Mouse (Mus musculus) monocyte, adult 2 months (primary cell): ENCODE data around the gene Mtmr11.
A peak's percentile ranks its signal among the peaks of the same experiment; 100 is the strongest.
"Not testable (repeated sequence)": the region's sequence is repeated elsewhere in the genome, so short reads cannot be mapped to it uniquely, and the experiment has no call there.

Source experiments
- DNase-seq, 2 experiments: peaks; one replicate each; pipeline ENCODE4 v3.0.0; 2022; ENCODE audit warnings: low spot score in 2 of 2, low read depth in 1 of 2

Gene Mtmr11

GRCm38 (mm10) chr3:96199731-96200130 is 37.9 kb downstream of the Mtmr11 start:
- no peak for DNase-seq

DNA sequence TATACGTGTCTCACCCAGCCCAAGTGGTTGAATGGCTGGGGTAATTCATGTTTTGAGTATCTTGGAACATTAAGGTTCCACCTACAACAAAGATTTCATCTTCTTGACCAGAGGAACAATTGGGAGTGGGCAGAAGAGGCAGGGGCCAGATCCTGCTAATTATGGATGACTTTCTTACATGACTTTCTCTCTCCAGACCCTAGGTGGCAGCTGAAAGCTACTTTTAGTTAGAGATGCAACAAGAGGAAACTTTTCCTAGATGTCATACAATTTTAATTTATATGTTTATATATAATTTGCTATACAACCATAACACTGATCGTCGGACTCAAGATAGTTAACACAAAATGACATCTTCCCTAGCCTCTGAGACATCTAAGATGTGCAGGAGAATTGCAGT is 46.0 kb downstream of the Mtmr11 start:
- no peak for DNase-seq

GRCm38 (mm10) chr3:96209242-96209641 is 47.4 kb downstream of the Mtmr11 start:
- no peak for DNase-seq

- DNase-seq, result no peak
These were observed 57.4 kb downstream of the Mtmr11 start for GRCm38 (mm10) chr3:96219191-96219641.

GRCm38 (mm10) chr3:96219661-96220130 is 57.9 kb downstream of the Mtmr11 start, which contains the start of the genes Bola1 and Hist2h2ab:
Bola1 (minus strand) TSS chr3:96219709.
Hist2h2ab (plus strand) TSS chr3:96219865.
- peak in 1 of 2 experiments; percentile 68 for DNase-seq

DNA sequence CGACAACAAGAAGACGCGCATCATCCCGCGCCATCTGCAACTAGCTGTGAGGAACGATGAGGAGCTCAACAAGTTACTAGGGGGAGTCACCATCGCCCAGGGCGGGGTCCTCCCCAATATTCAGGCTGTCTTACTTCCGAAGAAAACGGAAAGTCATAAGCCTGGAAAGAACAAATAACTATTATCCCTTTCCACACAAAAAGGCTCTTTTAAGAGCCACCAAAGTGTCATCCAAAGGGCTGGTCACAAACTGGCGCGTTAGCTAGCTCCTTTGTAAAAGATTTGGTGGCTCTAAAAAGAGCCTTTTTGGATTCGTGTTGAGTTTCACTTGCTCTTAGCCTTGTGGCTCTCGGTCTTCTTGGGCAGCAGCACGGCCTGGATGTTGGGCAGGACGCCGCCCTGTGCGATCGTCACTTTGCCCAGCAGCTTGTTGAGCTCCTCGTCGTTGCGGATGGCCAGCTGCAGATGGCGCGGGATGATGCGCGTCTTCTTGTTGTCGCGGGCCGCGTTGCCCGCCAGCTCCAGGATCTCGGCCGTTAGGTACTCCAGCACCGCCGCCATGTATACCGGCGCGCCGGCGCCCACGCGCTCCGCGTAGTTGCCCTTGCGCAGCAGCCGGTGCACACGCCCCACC is 58.4 kb downstream of the Mtmr11 start:
- not testable (repeated sequence) for DNase-seq

DNA sequence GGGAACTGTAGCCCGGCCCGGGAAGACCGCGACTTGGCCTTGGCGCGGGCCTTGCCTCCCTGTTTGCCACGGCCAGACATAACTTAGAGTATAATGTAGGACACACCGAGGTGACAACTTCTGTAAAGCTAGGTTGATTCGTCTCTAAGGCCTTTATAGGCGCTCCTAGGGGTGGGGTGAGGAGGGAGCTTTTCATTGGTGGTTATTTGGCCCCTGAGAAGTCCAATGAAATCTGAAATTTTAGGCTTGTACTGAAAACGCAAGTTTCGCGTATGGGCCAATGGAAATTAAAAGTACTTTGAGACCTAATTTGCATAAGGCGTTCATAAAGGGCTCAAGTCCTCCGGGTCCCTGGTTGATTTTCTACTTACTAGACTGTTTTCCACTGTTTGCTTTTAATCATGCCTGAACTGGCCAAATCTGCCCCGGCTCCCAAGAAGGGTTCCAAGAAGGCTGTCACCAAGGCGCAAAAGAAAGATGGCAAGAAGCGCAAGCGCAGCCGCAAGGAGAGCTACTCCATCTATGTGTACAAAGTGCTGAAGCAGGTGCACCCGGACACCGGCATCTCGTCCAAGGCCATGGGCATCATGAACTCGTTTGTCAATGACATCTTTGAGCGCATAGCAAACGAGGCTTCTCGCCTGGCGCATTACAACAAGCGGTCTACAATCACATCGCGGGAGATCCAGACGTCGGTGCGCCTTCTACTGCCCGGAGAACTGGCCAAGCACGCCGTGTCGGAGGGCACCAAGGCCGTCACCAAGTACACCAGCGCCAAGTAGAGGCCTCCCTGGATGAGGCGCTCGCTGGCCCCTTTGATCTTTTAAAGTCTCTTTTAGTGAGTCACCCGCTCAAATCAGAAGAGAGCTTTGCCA is 59.2 kb downstream of the Mtmr11 start, which contains the start of the genes Hist2h2ac and Hist2h2be:
Gene Hist2h2ac, minus strand, starts transcription at position 116 of the 875 bp plus-strand sequence.
Gene Hist2h2be, plus strand, starts transcription at position 355 of the 875 bp plus-strand sequence.
- DNase-seq, result peak; percentile 75 to 78
